Mouse (Mus musculus): ENCODE measurements at regions not wholly inside any gene's neighbourhood (a gene's known extent, or its start where the extent isn't known, plus 50 kb on each side); places are given as distances from the start of the nearest gene placed in this dataset.

- TF ChIP-seq CTCF (IDR thresholded peaks at IDR 0.05; ENCODE audit: insufficient read depth, low read length) (no peak), POLR2A (IDR thresholded peaks at IDR 0.05; ENCODE audit: borderline replicate concordance, extremely low read depth, low read depth, low read length) (no peak)
Measured at GRCm38 (mm10) chr9:23030546-23030945, 192.3 kb upstream of the Bmper start.
